Mouse (Mus musculus): ENCODE measurements around the gene Pate2. TPM values are rescaled to one million over a fixed set of nuclear protein-coding genes. Genes with fewer than 3 reads are reported as not detected.
"Not testable (repeated sequence)": the region's sequence is repeated elsewhere in the genome, so short reads cannot be mapped to it uniquely, and the experiment has no call there.

Pate2 gene
- polyA plus RNA-seq, 1 experiment from 2014 or later = 1.6 TPM

- 77% methylated on average over 2 of the region's 2 CpGs for WGBS
- not testable (repeated sequence) for H3K36me3 ChIP-seq (replicated peaks); DNase-seq (ENCODE audit: low spot score); H3K4me1 ChIP-seq; H3K27ac ChIP-seq (replicated peaks); H3K27me3 ChIP-seq (replicated peaks; ENCODE audit: low read depth, poor library complexity, severe bottlenecking); H3K9me3 ChIP-seq; H3K4me3 ChIP-seq
Observed at GRCm38 (mm10) chr9:35616784-35617183, 46.7 kb downstream of the Pate2 start.

GRCm38 (mm10) chr9:35632981-35633380, 62.9 kb downstream of the Pate2 start:
- H3K4me1 ChIP-seq = no peaks in the 10 kb centered on the region
- H3K27ac ChIP-seq (replicated peaks) = no peak overlapping the region
- WGBS = 87% methylated on average over 1 of the region's 1 CpGs
- H3K4me3 ChIP-seq = no peak overlapping the region
- H3K27me3 ChIP-seq (replicated peaks; ENCODE audit: low read depth, poor library complexity, severe bottlenecking) = no peaks in the 10 kb centered on the region
- H3K9me3 ChIP-seq = no peaks in the 10 kb centered on the region
- H3K36me3 ChIP-seq (replicated peaks) = no peaks in the 10 kb centered on the region
- DNase-seq (ENCODE audit: low spot score) = no peak

GRCm38 (mm10) chr9:35648102-35648501, 78.0 kb downstream of the Pate2 start, which contains the start of gene Pate3:
Gene Pate3, minus strand, starts transcription at chr9:35648202.
- Histone ChIP-seq H3K36me3 (replicated peaks) (no peaks in the 10 kb centered on the region), H3K4me1 (no peaks in the 10 kb centered on the region), H3K4me3 (no peak within 1 kb of the TSS), H3K9me3 (peaks cover 6% of the 10 kb centered on the region; the same call in 1 of the 2 replicates), H3K27me3 (replicated peaks; ENCODE audit: low read depth, poor library complexity, severe bottlenecking) (no peaks in the 10 kb centered on the region), H3K27ac (replicated peaks) (no peak within 1 kb of the TSS)
- no peak for DNase-seq (ENCODE audit: low spot score)
- WGBS = 69% methylated on average over 1 of the region's 1 CpGs

- no peak for DNase-seq (ENCODE audit: low spot score)
- WGBS = 88% methylated on average over 2 of the region's 2 CpGs
Observed at GRCm38 (mm10) chr9:35673557-35673956, 103.5 kb downstream of the Pate2 start.

GRCm38 (mm10) chr9:35687013-35687412, 116.9 kb downstream of the Pate2 start, which contains the start of gene Pate1:
Gene Pate1, minus strand, starts transcription at chr9:35687390.
- no peak within 1 kb of the TSS for H3K27ac ChIP-seq (replicated peaks)
- WGBS = 50% methylated on average over 1 of the region's 1 CpGs
- no peak for DNase-seq (ENCODE audit: low spot score)

More at GRCm38 (mm10) chr9:35673557-35673956, 103.5 kb downstream of the Pate2 start:
- no peak overlapping the region for H3K4me3 ChIP-seq
- peaks cover 6% of the 10 kb centered on the region; the same call in 1 of the 2 replicates for H3K9me3 ChIP-seq
- H3K27me3 ChIP-seq (replicated peaks; ENCODE audit: low read depth, poor library complexity, severe bottlenecking) = no peaks in the 10 kb centered on the region
- H3K36me3 ChIP-seq (replicated peaks) = no peaks in the 10 kb centered on the region
- H3K4me1 ChIP-seq = no peaks in the 10 kb centered on the region
- H3K27ac ChIP-seq (replicated peaks) = no peak overlapping the region

GRCm38 (mm10) chr9:35691924-35692323, 121.8 kb downstream of the Pate2 start:
- no peaks in the 10 kb centered on the region for H3K4me1 ChIP-seq
- H3K4me3 ChIP-seq = no peak overlapping the region
- no peak for DNase-seq (ENCODE audit: low spot score)
- H3K36me3 ChIP-seq (replicated peaks) = no peaks in the 10 kb centered on the region
- H3K27me3 ChIP-seq (replicated peaks; ENCODE audit: low read depth, poor library complexity, severe bottlenecking) = no peaks in the 10 kb centered on the region
- H3K9me3 ChIP-seq = peaks cover 4% of the 10 kb centered on the region; the same call in 1 of the 2 replicates
- H3K27ac ChIP-seq (replicated peaks) = no peak overlapping the region

More at GRCm38 (mm10) chr9:35687013-35687412, 116.9 kb downstream of the Pate2 start, which contains the start of gene Pate1:
- no peaks in the 10 kb centered on the region for H3K36me3 ChIP-seq (replicated peaks)
- peaks cover 5% of the 10 kb centered on the region; the same call in 1 of the 2 replicates for H3K4me1 ChIP-seq
- H3K27me3 ChIP-seq (replicated peaks; ENCODE audit: low read depth, poor library complexity, severe bottlenecking) = no peaks in the 10 kb centered on the region
- H3K4me3 ChIP-seq = no peak within 1 kb of the TSS
- no peaks in the 10 kb centered on the region for H3K9me3 ChIP-seq

- Histone ChIP-seq H3K36me3 (replicated peaks) (no peaks in the 10 kb centered on the region), H3K27me3 (replicated peaks; ENCODE audit: low read depth, poor library complexity, severe bottlenecking) (no peaks in the 10 kb centered on the region), H3K9me3 (peaks cover 13% of the 10 kb centered on the region; the same call in 1 of the 2 replicates), H3K4me3 (no peak overlapping the region), H3K27ac (replicated peaks) (no peak overlapping the region), H3K4me1 (no peaks in the 10 kb centered on the region)
- DNase-seq (ENCODE audit: low spot score) = no peak
Observed at GRCm38 (mm10) chr9:35707265-35707664, 137.2 kb downstream of the Pate2 start.

Other genes starting within 250 kb of the Pate2 start
- gene Cdon, start 149.2 kb upstream of the Pate2 start, polyA plus RNA-seq (2016; fragmentation: Nextera tagmentation; extraction: Ambion mirVana) = 9.1 and 9.9 TPM in 2 replicates
- not detected in 2 replicates for gene Gm1113, start 52.0 kb upstream of the Pate2 start, polyA plus RNA-seq (2016; fragmentation: Nextera tagmentation; extraction: Ambion mirVana)
- 6.0 and 6.1 TPM in 2 replicates for gene Ddx25, start 11.8 kb upstream of the Pate2 start, polyA plus RNA-seq (2016; fragmentation: Nextera tagmentation; extraction: Ambion mirVana)
- 18.3 and 21.3 TPM in 2 replicates for gene Pus3, start 11.7 kb upstream of the Pate2 start, polyA plus RNA-seq (2016; fragmentation: Nextera tagmentation; extraction: Ambion mirVana)
- 24.9 and 26.5 TPM in 2 replicates for gene Hyls1, start 114 bp downstream of the Pate2 start, polyA plus RNA-seq (2016; fragmentation: Nextera tagmentation; extraction: Ambion mirVana)
- gene Pate4, start 41.7 kb downstream of the Pate2 start, polyA plus RNA-seq (2016; fragmentation: Nextera tagmentation; extraction: Ambion mirVana) = not detected in 2 replicates
- gene Pate3, start 77.9 kb downstream of the Pate2 start, polyA plus RNA-seq (2016; fragmentation: Nextera tagmentation; extraction: Ambion mirVana) = not detected in 2 replicates
- 0.16 TPM in 1 of 2 replicates, not detected in the other for gene Pate1, start 117.1 kb downstream of the Pate2 start, polyA plus RNA-seq (2016; fragmentation: Nextera tagmentation; extraction: Ambion mirVana)
- gene Gm17677, start 170.8 kb downstream of the Pate2 start, polyA plus RNA-seq (2016; fragmentation: Nextera tagmentation; extraction: Ambion mirVana) = not detected in 2 replicates
- gene Gm17727, start 207.8 kb downstream of the Pate2 start, polyA plus RNA-seq (2016; fragmentation: Nextera tagmentation; extraction: Ambion mirVana) = not detected in 2 replicates
- not detected in 2 replicates for gene Gm27235, start 219.8 kb downstream of the Pate2 start, polyA plus RNA-seq (2016; fragmentation: Nextera tagmentation; extraction: Ambion mirVana)
- not detected in 2 replicates for gene D730048I06Rik, start 219.8 kb downstream of the Pate2 start, polyA plus RNA-seq (2016; fragmentation: Nextera tagmentation; extraction: Ambion mirVana)

Data from embryonic facial prominence, embryonic 10.5 days (tissue).